Mouse (Mus musculus) kidney, adult 18-20 months (tissue): ENCODE results near the gene Ddx59.

Experiments used
- DNase-seq: peaks from one replicate; pipeline ENCODE4 v3.0.0; 2021

Gene Ddx59

GRCm38 (mm10) chr1:136414798-136415755, at the start of gene Ddx59:
Ddx59 (plus strand) TSS chr1:136415271.
- DNase-seq = peak; percentile 100

- DNase-seq = no peak
Observed at GRCm38 (mm10) chr1:136365986-136366385, 49.1 kb upstream of the Ddx59 start.

GRCm38 (mm10) chr1:136379261-136379660, 35.8 kb upstream of the Ddx59 start:
- no peak for DNase-seq

GRCm38 (mm10) chr1:136380161-136380560, 34.9 kb upstream of the Ddx59 start:
- no peak for DNase-seq

- no peak for DNase-seq
Observed at GRCm38 (mm10) chr1:136380606-136381005, 34.5 kb upstream of the Ddx59 start.

GRCm38 (mm10) chr1:136381169-136381568, 33.9 kb upstream of the Ddx59 start:
- peak; percentile 6 for DNase-seq

GRCm38 (mm10) chr1:136381583-136381982, 33.5 kb upstream of the Ddx59 start:
- peak; percentile 5 for DNase-seq

- no peak for DNase-seq
Observed at GRCm38 (mm10) chr1:136386914-136387313, 28.2 kb upstream of the Ddx59 start.

GRCm38 (mm10) chr1:136394506-136394905, 20.6 kb upstream of the Ddx59 start:
- DNase-seq = no peak

GRCm38 (mm10) chr1:136395073-136395472, 20.0 kb upstream of the Ddx59 start:
- no peak for DNase-seq

GRCm38 (mm10) chr1:136401281-136401680, 13.8 kb upstream of the Ddx59 start:
- no peak for DNase-seq

- DNase-seq = no peak
Observed at GRCm38 (mm10) chr1:136409631-136410030, 5.4 kb upstream of the Ddx59 start.

- no peak for DNase-seq
Observed at GRCm38 (mm10) chr1:136415756-136416126, 670 bp downstream of the Ddx59 start.

GRCm38 (mm10) chr1:136418393-136418792, 3.3 kb downstream of the Ddx59 start:
- no peak for DNase-seq

GRCm38 (mm10) chr1:136427166-136427969, 12.3 kb downstream of the Ddx59 start:
- DNase-seq = no peak

- DNase-seq = no peak
Observed at GRCm38 (mm10) chr1:136428981-136429380, 13.9 kb downstream of the Ddx59 start.

- no peak for DNase-seq
Observed at GRCm38 (mm10) chr1:136430126-136430818, 15.2 kb downstream of the Ddx59 start.

GRCm38 (mm10) chr1:136440741-136441140, 25.7 kb downstream of the Ddx59 start:
- DNase-seq = no peak

- DNase-seq = no peak
Observed at GRCm38 (mm10) chr1:136442809-136443208, 27.7 kb downstream of the Ddx59 start.

- no peak for DNase-seq
Observed at GRCm38 (mm10) chr1:136444555-136445255, 29.6 kb downstream of the Ddx59 start.

GRCm38 (mm10) chr1:136446933-136447332, 31.9 kb downstream of the Ddx59 start:
- DNase-seq = no peak

- DNase-seq = peak; percentile 21
Observed at GRCm38 (mm10) chr1:136447338-136447737, 32.3 kb downstream of the Ddx59 start.
